Mouse (Mus musculus) forebrain, embryonic 11.5 days (tissue): ENCODE measurements around the gene Sema3e. TPM values are rescaled to one million over a fixed set of nuclear protein-coding genes. Genes with fewer than 3 reads are reported as not detected.

Experiments
- ATAC-seq: fragments of 200-750 bp; cut with Nextera tagmentation; replicated peaks from 2 replicates; pipeline ENCODE4 v1.8.0; 2017; ENCODE audit warnings: moderate TSS enrichment; ENCODE audit not compliant: low FRiP score
- DNase-seq: peaks from one replicate; pipeline ENCODE4 v3.0.0-alpha.2; 2017; ENCODE audit warnings: low spot score
- H3K27ac ChIP-seq: fragments of 300-500 bp; sonication (generic); 2 replicates; pipeline ENCODE4 v1.5.1; 2014; ENCODE audit warnings: low read depth, low read length
- H3K27me3 ChIP-seq: fragments of 300-500 bp; sonication (generic); 2 replicates; pipeline ENCODE4 v1.6.1; 2014; ENCODE audit warnings: mild to moderate bottlenecking, low read length, mixed read lengths; ENCODE audit not compliant: control insufficient read depth, insufficient read depth
- H3K36me3 ChIP-seq: fragments of 300-500 bp; sonication (generic); 2 replicates; pipeline ENCODE4 v1.6.1; 2014; ENCODE audit warnings: mild to moderate bottlenecking, low read length, moderate library complexity, mixed read lengths; ENCODE audit not compliant: control insufficient read depth, insufficient read depth
- H3K4me1 ChIP-seq: fragments of 300-500 bp; sonication (generic); replicated peaks from 2 replicates; pipeline ENCODE4 v1.6.1; 2014; ENCODE audit warnings: low read length, mixed read lengths; ENCODE audit not compliant: control insufficient read depth, insufficient read depth
- H3K4me2 ChIP-seq: fragments of 300-500 bp; sonication (generic); 2 replicates; pipeline ENCODE4 v1.6.1; 2014; ENCODE audit warnings: low read depth, mild to moderate bottlenecking, low read length, moderate library complexity, mixed read lengths; ENCODE audit not compliant: severe bottlenecking
- H3K4me3 ChIP-seq: fragments of 300-500 bp; sonication (generic); 2 replicates; pipeline ENCODE4 v1.5.1; 2014; ENCODE audit warnings: low read depth, low read length
- H3K9ac ChIP-seq: fragments of 300-500 bp; sonication (generic); 2 replicates; pipeline ENCODE4 v1.6.1; 2014; ENCODE audit warnings: low read length
- H3K9me3 ChIP-seq: fragments of 300-500 bp; sonication (generic); 2 replicates; pipeline ENCODE4 v1.6.1; 2016; ENCODE audit warnings: low read length, mixed read lengths; ENCODE audit not compliant: control insufficient read depth
- WGBS: fragments of 180-500 bp; shearing (Covaris S2); extraction: QIAGEN DNeasy Blood & Tissue Kit; methylation state at CpG from one replicate; pipeline ENCODE4 v1.1.7; 2014; 5-methylcytosine and 5-hydroxymethylcytosine counted together
- polyA plus RNA-seq: library from polyadenylated mRNA; unstranded; fragments of >200 nt; fragmentation: Nextera tagmentation; extraction: Ambion mirVana; gene quantifications from 2 replicates; pipeline ENCODE4 v1.2.1, GENCODE M21; 2014

The Sema3e gene
- polyA plus RNA-seq, 1 experiment from 2014 or later, result 1.1 TPM

DNA sequence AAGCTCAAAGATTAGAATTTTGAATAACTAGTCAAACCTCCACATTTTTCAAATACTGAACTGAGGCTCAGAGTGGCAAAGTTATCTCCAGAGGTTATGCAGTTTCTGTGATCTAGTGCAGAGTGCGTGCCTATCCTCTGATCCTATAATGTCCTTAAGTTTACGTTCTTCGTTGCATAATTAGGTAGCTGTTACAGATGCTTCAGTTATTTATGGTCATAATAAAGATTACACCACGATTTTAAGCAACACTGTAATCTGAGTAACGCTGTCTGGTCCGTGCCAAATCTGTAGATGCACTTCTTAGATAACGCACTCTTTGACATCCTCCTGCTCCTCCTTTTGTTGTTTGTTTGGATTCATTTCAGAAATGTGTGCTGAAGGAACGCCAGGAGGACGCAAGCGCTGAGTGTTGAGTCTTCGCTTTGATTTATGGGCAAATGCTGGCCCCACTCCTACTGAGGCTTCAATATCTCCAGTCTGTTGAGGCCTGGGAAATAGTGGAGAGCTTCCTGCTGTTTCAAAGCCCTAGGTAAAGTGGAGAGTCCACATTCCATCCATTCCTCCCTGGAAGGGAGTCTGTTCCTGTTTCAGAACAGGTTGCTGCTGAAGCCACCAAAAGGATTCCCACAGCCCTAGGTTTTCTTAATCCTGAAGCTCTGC, 32.2 kb upstream of the Sema3e start:
- DNase-seq (no peak), ATAC-seq (no peak)
- Histone ChIP-seq H3K27ac (no peak overlapping the region), H3K4me1 (no peaks in the 10 kb centered on the region), H3K36me3 (no peaks in the 10 kb centered on the region), H3K4me2 (no peak overlapping the region), H3K4me3 (no peak overlapping the region), H3K9ac (no peak overlapping the region), H3K27me3 (no peaks in the 10 kb centered on the region), H3K9me3 (no peaks in the 10 kb centered on the region)
- 76% methylated on average over 11 of the region's 11 CpGs for WGBS

DNA sequence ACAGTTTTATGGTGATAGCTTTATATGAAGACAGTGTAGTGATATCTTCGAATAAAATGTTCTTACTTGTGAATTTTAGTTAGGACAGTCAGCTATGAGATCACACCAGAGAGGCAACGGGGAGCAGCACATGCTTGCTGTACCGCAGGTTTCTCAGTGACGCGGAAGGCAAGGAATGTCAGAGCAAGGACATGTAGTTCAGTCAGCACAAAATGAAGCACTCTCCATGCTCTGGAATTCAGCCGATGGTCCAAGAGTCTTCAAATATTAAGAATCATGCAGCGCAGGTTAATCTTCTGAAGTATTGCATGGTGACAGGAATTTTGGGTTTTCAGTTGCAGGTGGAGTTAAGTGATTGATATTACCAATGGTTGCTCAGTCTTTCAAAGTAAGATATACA, 3.3 kb downstream of the Sema3e start:
- no peak overlapping the region for H3K27ac ChIP-seq
- H3K4me2 ChIP-seq, result no peak overlapping the region
- peaks cover 4% of the 10 kb centered on the region; the same call in 1 of the 2 replicates for H3K27me3 ChIP-seq
- H3K9ac ChIP-seq, result no peak overlapping the region
- peaks cover 6% of the 10 kb centered on the region; the same call in 1 of the 2 replicates for H3K4me1 ChIP-seq
- no peak for DNase-seq
- WGBS, result 93% methylated on average over 7 of the region's 7 CpGs
- no peak for ATAC-seq
- H3K9me3 ChIP-seq, result no peaks in the 10 kb centered on the region
- H3K4me3 ChIP-seq, result no peak overlapping the region
- no peaks in the 10 kb centered on the region for H3K36me3 ChIP-seq

GRCm38 (mm10) chr5:14030796-14031195, 5.7 kb downstream of the Sema3e start:
- no peaks in the 10 kb centered on the region for H3K36me3 ChIP-seq
- peaks cover 2% of the 10 kb centered on the region; the same call in 1 of the 2 replicates for H3K27me3 ChIP-seq
- no peak for DNase-seq
- no peak overlapping the region for H3K9ac ChIP-seq
- WGBS, result 92% methylated on average over 1 of the region's 1 CpGs
- H3K4me2 ChIP-seq, result no peak overlapping the region
- no peak for ATAC-seq
- peaks cover 5% of the 10 kb centered on the region; the same call in 1 of the 2 replicates for H3K4me1 ChIP-seq
- H3K9me3 ChIP-seq, result no peaks in the 10 kb centered on the region
- no peak overlapping the region for H3K4me3 ChIP-seq
- no peak overlapping the region for H3K27ac ChIP-seq

DNA sequence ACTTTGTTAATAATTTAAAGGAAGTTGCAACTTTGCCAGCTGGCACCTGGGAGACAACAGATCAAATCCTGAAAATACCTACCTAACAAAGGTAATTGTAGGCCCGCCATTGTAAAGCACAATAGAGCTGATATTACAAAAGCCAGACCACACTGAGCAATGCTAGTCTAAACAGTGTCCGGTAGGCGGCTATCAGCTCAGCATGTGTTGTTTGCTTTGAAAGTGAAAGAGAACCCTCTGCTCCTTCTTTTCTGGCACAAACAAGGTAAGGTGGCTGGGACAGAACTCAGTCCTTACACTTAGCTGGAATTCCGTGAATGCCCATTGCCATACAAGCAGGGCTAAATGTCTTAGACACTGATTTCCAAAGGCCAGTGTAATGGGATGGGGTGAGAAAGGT, 7.0 kb downstream of the Sema3e start:
- no peak overlapping the region for H3K27ac ChIP-seq
- DNase-seq (no peak), ATAC-seq (no peak)
- H3K9me3 ChIP-seq, result no peaks in the 10 kb centered on the region
- no peak overlapping the region for H3K9ac ChIP-seq
- H3K4me1 ChIP-seq, result no peaks in the 10 kb centered on the region
- no peaks in the 10 kb centered on the region for H3K27me3 ChIP-seq
- WGBS, result 17% methylated on average over 4 of the region's 4 CpGs
- H3K4me2 ChIP-seq, result no peak overlapping the region
- H3K36me3 ChIP-seq, result no peaks in the 10 kb centered on the region
- H3K4me3 ChIP-seq, result no peak overlapping the region

DNA sequence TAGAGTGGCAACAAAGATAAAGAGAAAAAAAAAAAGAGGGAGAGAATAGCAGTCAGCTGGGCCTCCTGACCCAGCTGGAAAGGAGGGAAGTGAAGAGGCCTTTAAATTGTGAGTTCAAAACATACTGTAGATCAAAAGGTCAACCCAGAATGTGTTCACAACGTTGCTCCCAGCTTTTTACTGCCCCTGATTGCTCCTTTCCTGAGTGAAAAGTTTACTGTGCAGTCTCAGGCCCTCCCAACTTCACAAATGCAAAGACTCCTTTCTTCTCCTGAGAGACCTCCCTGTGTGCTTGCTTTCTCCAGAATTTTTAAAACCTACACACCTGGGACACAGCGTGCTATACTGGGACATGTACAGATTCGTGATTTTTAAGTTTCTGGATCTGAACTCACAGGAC, 8.2 kb downstream of the Sema3e start:
- Histone ChIP-seq H3K27ac (no peak overlapping the region), H3K27me3 (no peaks in the 10 kb centered on the region), H3K9ac (no peak overlapping the region), H3K36me3 (no peaks in the 10 kb centered on the region), H3K9me3 (no peaks in the 10 kb centered on the region), H3K4me2 (no peak overlapping the region), H3K4me1 (no peaks in the 10 kb centered on the region), H3K4me3 (no peak overlapping the region)
- WGBS, result 43% methylated on average over 3 of the region's 3 CpGs
- no peak for DNase-seq
- no peak for ATAC-seq

DNA sequence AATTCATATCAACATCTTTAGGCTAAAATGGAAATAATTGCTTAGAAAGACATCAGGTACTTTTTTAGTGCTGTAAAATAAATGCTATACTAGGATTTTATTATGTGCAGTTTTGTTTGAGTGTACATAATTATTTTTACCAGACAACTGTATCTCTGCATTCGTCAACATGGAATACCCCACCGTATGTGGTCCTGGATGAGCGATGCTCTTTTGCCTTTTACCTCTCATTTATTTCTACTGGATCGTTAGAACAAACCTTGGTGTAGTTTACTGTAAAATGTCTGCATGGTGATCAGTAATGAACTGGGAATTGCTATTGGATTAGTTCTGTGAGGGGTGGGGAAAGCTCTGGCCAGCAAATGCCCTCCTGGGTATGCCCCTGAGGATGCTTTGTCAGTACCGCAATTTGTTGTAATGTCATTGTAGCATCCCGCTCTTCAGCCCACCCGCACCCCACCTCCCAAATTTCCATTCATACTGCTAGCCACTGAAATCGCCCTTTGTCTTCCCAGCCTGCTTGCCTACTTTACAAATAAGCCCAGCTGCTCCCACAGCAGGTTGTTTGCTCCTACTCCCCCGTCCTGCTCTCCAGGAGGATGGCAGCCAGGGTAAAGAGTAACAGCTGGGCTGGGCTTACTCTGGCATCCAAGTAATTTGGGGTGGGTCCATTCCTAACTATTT, 13.9 kb downstream of the Sema3e start:
- Histone ChIP-seq H3K36me3 (no peaks in the 10 kb centered on the region), H3K9me3 (no peaks in the 10 kb centered on the region), H3K27me3 (no peaks in the 10 kb centered on the region), H3K4me1 (no peaks in the 10 kb centered on the region; the same call in 1 of the 2 replicates), H3K4me2 (peak overlapping the region; percentile 34; the same call in 1 of the 2 replicates), H3K4me3 (no peak overlapping the region), H3K27ac (no peak overlapping the region), H3K9ac (no peak overlapping the region)
- DNase-seq, result peak; percentile 50
- 14% methylated on average over 9 of the region's 9 CpGs for WGBS
- ATAC-seq, result peak; percentile 82

GRCm38 (mm10) chr5:14040208-14040607, 15.1 kb downstream of the Sema3e start:
- Histone ChIP-seq H3K4me1 (no peaks in the 10 kb centered on the region; the same call in 1 of the 2 replicates), H3K27ac (no peak overlapping the region), H3K4me3 (no peak overlapping the region), H3K9me3 (no peaks in the 10 kb centered on the region), H3K4me2 (no peak overlapping the region), H3K27me3 (no peaks in the 10 kb centered on the region), H3K36me3 (no peaks in the 10 kb centered on the region), H3K9ac (no peak overlapping the region)
- DNase-seq (no peak), ATAC-seq (no peak)
- 18% methylated on average over 4 of the region's 4 CpGs for whole genome bisulfite sequencing

DNA sequence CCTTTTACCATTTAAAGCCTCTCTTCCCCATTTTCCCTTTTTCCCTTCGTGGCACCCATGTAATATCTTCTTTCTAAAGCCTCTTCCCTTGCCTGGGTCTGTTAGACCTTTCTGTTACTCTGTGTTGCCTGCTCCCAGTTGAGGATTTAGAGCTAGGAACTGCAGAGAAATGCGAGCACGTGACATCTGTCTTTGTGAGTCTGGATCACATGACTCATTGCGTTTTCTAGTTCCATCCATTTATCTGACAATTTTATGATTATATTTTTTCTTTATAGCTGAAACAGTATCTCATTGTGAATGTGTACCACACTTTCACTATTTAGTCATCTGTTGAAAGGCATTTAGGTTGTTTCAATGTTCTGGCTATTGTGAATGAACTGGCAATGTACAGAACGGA, 18.0 kb downstream of the Sema3e start:
- ATAC-seq (no peak), DNase-seq (no peak)
- 86% methylated on average over 5 of the region's 5 CpGs for WGBS
- H3K9ac ChIP-seq, result no peak overlapping the region
- H3K27ac ChIP-seq, result no peak overlapping the region
- H3K27me3 ChIP-seq, result no peaks in the 10 kb centered on the region
- H3K4me2 ChIP-seq, result no peak overlapping the region
- H3K4me1 ChIP-seq, result no peaks in the 10 kb centered on the region; the same call in 1 of the 2 replicates
- H3K36me3 ChIP-seq, result no peaks in the 10 kb centered on the region
- no peaks in the 10 kb centered on the region for H3K9me3 ChIP-seq
- H3K4me3 ChIP-seq, result no peak overlapping the region

GRCm38 (mm10) chr5:14043983-14044382, 18.9 kb downstream of the Sema3e start:
- Histone ChIP-seq H3K36me3 (no peaks in the 10 kb centered on the region), H3K9ac (no peak overlapping the region), H3K27me3 (no peaks in the 10 kb centered on the region), H3K27ac (no peak overlapping the region), H3K4me2 (no peak overlapping the region), H3K4me1 (no peaks in the 10 kb centered on the region; the same call in 1 of the 2 replicates), H3K4me3 (no peak overlapping the region), H3K9me3 (no peaks in the 10 kb centered on the region)
- whole genome bisulfite sequencing, result 87% methylated on average over 6 of the region's 6 CpGs
- DNase-seq, result no peak
- ATAC-seq, result no peak
